Mouse (Mus musculus): ENCODE measurements at regions not wholly inside any gene's neighbourhood (a gene's known extent, or its start where the extent isn't known, plus 50 kb on each side); places are given as distances from the start of the nearest gene placed in this dataset.

DNA sequence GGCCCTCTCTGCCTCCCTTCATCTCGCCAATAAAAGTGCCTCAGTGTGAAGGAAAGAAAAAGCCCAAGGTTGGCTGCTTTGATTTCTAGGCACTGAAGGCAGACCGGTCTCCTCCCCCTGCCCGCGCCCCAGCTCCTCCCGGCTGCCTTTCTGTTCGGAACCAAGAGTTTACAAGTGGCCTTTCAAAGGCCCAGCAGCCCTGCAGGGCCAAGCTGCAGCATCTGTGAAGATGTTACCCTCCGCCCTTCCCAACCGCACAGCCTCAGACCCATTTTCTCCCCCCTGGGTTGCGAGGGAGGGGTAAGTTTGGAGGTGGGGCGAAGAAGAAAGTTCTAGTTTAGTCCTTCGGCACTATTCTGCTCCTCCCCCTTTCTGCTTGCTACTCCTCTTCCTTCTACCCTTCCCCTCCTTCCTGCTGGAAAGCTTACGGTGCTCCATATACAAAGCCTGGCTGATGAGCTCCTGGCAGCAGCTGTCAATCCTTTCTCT lies 227.1 kb upstream of the Tprg start:
- peak overlapping the region; percentile 68 for H3K9ac ChIP-seq (replicated peaks)
- no peak for ATAC-seq (ENCODE audit: low FRiP score)
- no peaks in the 10 kb centered on the region for H3K36me3 ChIP-seq
- WGBS, result 2% methylated on average over 12 of the region's 12 CpGs
- peaks cover 22% of the 10 kb centered on the region for H3K4me1 ChIP-seq
- H3K9me3 ChIP-seq (replicated peaks), result no peaks in the 10 kb centered on the region
- H3K27ac ChIP-seq (replicated peaks), result peak overlapping the region; percentile 94
- peak overlapping the region; percentile 73 for H3K4me2 ChIP-seq
- H3K27me3 ChIP-seq (replicated peaks), result no peaks in the 10 kb centered on the region
- peak overlapping the region; percentile 58 for H3K4me3 ChIP-seq (replicated peaks)

DNA sequence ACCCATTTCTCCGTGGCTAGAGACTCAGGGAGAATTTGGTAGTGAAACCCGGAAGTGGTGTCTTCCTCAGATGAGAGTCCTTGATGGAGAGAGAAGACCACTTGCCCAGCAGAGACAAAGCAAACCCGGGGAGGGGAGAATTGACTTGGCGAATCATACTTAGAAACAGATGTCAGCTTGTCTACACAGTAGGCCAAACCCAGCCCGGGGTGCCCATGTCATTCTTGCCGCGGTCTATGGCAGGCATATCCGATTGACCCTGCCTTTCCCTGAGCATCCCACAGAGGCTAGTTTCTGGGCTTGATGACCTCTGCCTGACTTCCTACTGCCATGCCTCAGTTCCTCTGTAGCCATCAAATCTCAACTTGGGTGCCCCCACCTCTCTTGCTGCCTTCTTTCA lies 226.4 kb upstream of the Tprg start:
- ATAC-seq (ENCODE audit: low FRiP score), result no peak
- H3K4me1 ChIP-seq, result peaks cover 22% of the 10 kb centered on the region
- H3K9me3 ChIP-seq (replicated peaks), result no peaks in the 10 kb centered on the region
- WGBS, result 78% methylated on average over 8 of the region's 8 CpGs
- H3K36me3 ChIP-seq, result no peaks in the 10 kb centered on the region
- no peak overlapping the region for H3K4me3 ChIP-seq (replicated peaks)
- no peaks in the 10 kb centered on the region for H3K27me3 ChIP-seq (replicated peaks)
- no peak overlapping the region for H3K9ac ChIP-seq (replicated peaks)
- H3K4me2 ChIP-seq, result no peak overlapping the region
- peak overlapping the region; percentile 94 for H3K27ac ChIP-seq (replicated peaks)

DNA sequence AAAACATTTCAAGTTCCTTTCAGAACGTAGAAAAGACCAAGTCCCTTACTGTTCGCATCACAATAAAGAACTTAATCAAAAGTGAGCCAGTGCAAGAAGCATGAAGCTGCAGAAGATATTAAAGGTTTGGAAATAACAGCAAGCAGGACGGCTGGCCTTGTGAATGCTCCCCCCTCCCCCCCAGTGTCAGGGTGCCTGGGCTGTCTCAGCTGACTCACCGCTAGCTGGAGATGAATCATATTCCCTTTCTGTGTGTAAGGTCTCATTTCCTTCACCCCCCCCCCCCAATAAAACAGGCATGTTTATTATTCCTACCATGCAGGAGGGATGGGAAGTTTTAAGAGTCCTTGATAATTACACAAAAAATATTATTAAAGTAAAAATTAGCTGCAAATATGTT lies 225.0 kb upstream of the Tprg start:
- Histone ChIP-seq H3K4me1 (peaks cover 22% of the 10 kb centered on the region), H3K36me3 (no peaks in the 10 kb centered on the region), H3K9me3 (replicated peaks) (no peaks in the 10 kb centered on the region), H3K9ac (replicated peaks) (no peak overlapping the region), H3K27ac (replicated peaks) (no peak overlapping the region), H3K4me2 (no peak overlapping the region), H3K4me3 (replicated peaks) (no peak overlapping the region), H3K27me3 (replicated peaks) (0 out of 2 replicates have a peak, but pooled peaks cover 3% of the 10 kb centered on the region)
- no peak for ATAC-seq (ENCODE audit: low FRiP score)
- WGBS, result 76% methylated on average over 4 of the region's 4 CpGs

DNA sequence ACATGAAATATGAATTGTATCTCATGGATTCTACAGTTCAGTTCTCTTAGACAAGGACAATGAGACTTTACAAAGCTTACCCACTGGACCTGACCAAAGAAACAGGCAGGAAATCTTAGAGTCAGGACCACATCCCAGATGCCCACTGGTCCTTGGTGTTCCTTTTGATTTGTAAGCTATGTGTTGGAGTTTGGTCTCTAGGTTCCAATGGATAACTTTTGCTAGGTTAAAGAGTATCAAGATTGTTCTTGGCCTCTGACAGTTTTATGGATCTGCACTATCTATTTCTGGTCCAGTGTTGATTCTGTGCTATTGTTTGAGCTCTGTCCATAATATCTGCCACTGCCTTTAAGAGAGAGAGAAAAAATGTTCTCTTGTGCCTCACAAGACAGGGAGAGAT lies 222.6 kb upstream of the Tprg start:
- H3K4me2 ChIP-seq, result no peak overlapping the region
- H3K4me3 ChIP-seq (replicated peaks), result no peak overlapping the region
- no peaks in the 10 kb centered on the region for H3K36me3 ChIP-seq
- no peak overlapping the region for H3K27ac ChIP-seq (replicated peaks)
- ATAC-seq (ENCODE audit: low FRiP score), result no peak
- H3K9me3 ChIP-seq (replicated peaks), result no peaks in the 10 kb centered on the region
- no peak overlapping the region for H3K9ac ChIP-seq (replicated peaks)
- peaks cover 12% of the 10 kb centered on the region for H3K4me1 ChIP-seq
- H3K27me3 ChIP-seq (replicated peaks), result 0 out of 2 replicates have a peak, but pooled peaks cover 4% of the 10 kb centered on the region

DNA sequence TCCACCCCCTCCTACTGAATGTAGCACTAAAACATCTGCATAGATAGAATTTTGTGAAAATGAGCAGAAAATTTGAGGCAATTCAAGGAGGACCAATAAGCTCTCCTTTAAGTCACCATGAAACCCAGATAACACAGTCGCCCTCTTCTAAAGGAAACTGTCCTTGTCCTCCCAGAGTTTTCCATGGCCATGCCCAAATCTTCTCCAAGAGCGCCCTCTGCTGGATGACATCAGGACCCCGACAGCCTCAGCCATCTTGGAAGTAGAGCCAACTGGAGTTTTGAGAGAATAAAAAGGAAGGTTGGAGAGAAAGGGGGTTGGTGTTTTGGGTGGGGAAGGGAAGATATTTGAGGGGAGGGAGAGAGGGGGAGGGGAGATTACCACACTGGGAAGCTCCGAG lies 222.1 kb upstream of the Tprg start:
- ATAC-seq (ENCODE audit: low FRiP score), result peak; percentile 70; the same call in 1 of the 2 replicates
- Histone ChIP-seq H3K9ac (replicated peaks) (no peak overlapping the region), H3K27me3 (replicated peaks) (0 out of 2 replicates have a peak, but pooled peaks cover 4% of the 10 kb centered on the region), H3K4me3 (replicated peaks) (no peak overlapping the region), H3K27ac (replicated peaks) (no peak overlapping the region), H3K4me2 (no peak overlapping the region), H3K4me1 (peaks cover 9% of the 10 kb centered on the region), H3K36me3 (no peaks in the 10 kb centered on the region), H3K9me3 (replicated peaks) (no peaks in the 10 kb centered on the region)
- WGBS, result 16% methylated on average over 4 of the region's 4 CpGs

DNA sequence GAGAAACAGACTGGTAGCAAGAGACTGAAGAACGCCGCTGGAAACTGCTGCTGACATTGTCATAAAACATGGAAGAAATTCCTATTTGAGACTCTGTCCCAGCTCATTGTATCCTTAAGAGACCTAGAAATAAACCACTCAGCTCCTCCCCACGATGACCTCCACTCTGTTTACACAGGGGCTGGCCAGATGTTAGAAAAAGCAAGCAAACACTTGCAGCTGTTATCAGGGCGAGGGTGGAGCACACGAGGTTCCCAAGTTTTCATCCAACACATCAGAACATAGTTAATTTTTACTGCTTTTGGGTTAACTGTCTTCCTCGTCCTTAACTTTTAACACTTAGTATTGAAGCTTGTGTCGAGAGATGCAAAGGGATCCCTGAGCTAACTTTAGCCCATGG lies 219.8 kb upstream of the Tprg start:
- H3K9me3 ChIP-seq (replicated peaks), result no peaks in the 10 kb centered on the region
- no peak overlapping the region for H3K4me2 ChIP-seq
- WGBS, result 62% methylated on average over 7 of the region's 7 CpGs
- no peak overlapping the region for H3K4me3 ChIP-seq (replicated peaks)
- no peak for ATAC-seq (ENCODE audit: low FRiP score)
- H3K4me1 ChIP-seq, result no peaks in the 10 kb centered on the region
- 0 out of 2 replicates have a peak, but pooled peaks cover 4% of the 10 kb centered on the region for H3K27me3 ChIP-seq (replicated peaks)
- H3K9ac ChIP-seq (replicated peaks), result no peak overlapping the region
- no peak overlapping the region for H3K27ac ChIP-seq (replicated peaks)
- H3K36me3 ChIP-seq, result no peaks in the 10 kb centered on the region

DNA sequence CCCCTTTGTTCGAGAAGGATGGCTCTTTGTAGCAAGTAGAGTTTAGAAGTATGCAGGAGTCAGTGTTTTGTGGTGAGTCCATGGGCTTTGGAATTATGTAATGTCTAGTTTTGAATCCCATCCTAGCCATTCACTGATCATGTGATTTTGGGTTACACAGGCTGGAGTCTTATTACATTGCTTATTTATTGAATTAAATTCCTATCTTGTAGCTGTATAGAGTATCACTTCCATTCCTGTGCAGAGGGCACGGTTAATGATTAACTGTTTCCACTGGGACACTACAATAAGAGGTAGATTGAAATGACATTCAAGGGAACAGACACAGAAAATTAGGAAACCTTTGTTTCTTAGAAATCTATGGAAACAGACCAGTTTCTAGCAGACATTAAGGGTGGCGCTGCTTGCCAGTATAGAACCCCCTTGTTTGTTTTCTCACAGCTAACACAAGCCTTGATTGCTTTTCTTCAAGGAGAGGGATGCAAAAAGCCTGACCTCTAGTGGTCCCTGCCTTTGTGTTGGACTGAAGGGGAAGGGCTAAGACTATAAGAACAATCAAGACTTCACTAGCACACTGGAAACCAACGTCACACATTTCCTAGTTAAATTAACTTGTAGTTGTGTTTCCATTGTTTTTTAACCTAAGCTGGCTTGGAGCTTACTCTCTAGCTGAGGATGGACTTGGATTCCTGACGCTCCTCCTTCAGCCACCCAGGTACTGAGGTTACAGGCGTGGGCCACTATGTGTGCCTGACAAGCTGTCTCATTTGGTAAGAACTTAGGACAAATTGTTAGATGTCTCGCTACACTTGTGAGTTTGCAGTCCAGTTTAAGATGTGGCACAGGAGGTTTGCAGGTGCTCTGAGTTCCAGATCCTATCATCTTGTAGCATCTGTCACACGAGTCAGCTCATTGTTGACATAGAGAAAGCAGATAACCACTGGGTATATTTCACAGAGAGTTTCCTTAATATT lies 219.1 kb upstream of the Tprg start:
- Histone ChIP-seq H3K27ac (replicated peaks) (no peak overlapping the region), H3K9me3 (replicated peaks) (no peaks in the 10 kb centered on the region), H3K9ac (replicated peaks) (no peak overlapping the region), H3K4me3 (replicated peaks) (no peak overlapping the region), H3K27me3 (replicated peaks) (0 out of 2 replicates have a peak, but pooled peaks cover 4% of the 10 kb centered on the region), H3K4me2 (no peak overlapping the region), H3K36me3 (no peaks in the 10 kb centered on the region), H3K4me1 (no peaks in the 10 kb centered on the region)
- WGBS, result 52% methylated on average over 8 of the region's 8 CpGs
- ATAC-seq (ENCODE audit: low FRiP score), result no peak

DNA sequence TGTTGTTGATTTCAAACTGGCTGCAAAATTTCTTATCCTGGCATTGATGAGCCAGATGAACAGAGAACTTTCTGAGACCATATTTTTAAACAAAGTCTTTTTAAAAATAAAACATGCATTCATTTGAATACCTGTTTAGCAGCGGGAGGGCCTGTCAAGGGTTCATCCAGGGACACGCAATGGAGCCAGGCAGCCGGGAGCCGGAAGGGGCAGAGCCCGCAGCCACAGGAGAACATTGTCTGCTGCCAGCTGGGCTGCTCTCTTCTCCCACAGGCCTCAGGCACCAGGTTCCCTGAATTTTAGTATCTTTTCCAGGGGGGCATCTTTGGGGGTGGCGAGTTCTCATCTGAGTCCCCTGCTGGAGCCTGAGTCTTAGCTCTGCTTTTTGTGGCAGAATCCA lies 205.8 kb upstream of the Tprg start:
- WGBS, result 91% methylated on average over 6 of the region's 6 CpGs
- ATAC-seq (ENCODE audit: low FRiP score), result no peak
- no peak overlapping the region for H3K27ac ChIP-seq (replicated peaks)

DNA sequence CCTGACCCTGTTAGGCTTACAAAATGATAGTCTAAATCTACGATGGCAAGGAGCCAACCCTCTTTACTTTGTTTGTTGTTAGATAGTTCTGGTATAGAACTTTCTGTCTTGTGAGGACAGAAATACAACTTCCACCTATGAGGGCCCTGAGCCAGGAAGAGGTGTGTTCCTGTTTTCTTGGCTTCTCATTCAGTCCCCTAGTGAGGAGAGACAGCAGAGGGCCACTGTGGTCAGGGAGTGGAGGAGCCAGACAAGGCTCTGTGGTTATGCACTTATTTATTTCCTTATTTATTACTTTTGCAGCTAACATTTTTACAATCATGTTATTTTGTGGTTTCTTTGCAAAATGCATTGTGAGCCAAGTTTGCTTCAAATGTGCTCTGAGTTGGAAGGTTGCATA lies 202.9 kb upstream of the Tprg start:
- Histone ChIP-seq H3K9ac (replicated peaks) (no peak overlapping the region), H3K27ac (replicated peaks) (no peak overlapping the region), H3K9me3 (replicated peaks) (no peaks in the 10 kb centered on the region), H3K36me3 (no peaks in the 10 kb centered on the region), H3K27me3 (replicated peaks) (no peaks in the 10 kb centered on the region), H3K4me3 (replicated peaks) (no peak overlapping the region), H3K4me2 (no peak overlapping the region), H3K4me1 (peaks cover 7% of the 10 kb centered on the region)
- no peak for ATAC-seq (ENCODE audit: low FRiP score)
- WGBS, result 95% methylated on average over 1 of the region's 1 CpGs

More for the DNA sequence above, 205.8 kb upstream of the Tprg start:
- Histone ChIP-seq H3K4me3 (replicated peaks) (no peak overlapping the region), H3K4me2 (no peak overlapping the region), H3K9ac (replicated peaks) (no peak overlapping the region), H3K4me1 (no peaks in the 10 kb centered on the region), H3K36me3 (no peaks in the 10 kb centered on the region), H3K9me3 (replicated peaks) (no peaks in the 10 kb centered on the region), H3K27me3 (replicated peaks) (no peaks in the 10 kb centered on the region)

DNA sequence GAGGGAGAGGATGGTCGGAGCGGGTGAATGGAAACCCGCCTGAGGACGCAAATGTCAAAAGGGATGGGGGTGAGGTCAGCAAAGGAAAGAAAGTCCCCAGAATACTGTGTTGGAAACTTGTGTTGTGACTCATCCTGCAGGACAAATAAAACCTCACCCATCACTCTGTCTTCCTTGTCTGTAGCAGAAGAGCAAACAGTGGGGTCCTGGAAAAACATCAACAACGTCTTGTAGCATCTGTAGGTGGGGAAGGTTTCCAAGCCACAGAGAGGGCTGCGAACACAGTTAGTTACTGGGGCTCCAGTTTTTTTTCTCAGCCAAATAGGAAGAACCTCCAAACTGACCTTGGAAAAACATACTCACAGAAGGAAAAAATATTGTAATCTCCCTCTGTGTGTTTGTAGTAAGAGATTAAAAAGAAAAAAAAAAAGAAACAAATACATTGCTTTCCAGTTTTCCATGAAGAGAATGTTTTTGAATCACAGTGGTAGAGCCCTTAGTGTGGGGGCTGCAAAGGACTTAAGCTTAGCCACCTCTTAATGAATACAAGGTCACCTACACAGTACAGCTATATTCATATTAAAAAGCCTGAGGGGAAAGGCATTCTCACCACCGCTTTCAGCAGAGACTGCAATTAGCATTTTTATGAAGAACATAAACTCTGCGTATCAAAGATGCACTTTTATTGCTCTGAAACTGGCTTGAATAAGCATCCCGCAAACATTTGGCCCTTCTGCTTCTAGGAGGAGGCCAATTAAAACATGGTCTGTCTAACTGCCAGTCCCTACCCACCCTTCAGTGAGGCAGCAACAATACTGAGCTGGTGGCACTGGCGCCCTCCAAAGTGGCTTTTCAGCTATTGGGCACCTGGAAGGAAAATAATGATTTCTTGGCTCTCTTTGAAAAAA lies 198.6 kb upstream of the Tprg start:
- peaks cover 10% of the 10 kb centered on the region for H3K4me1 ChIP-seq

DNA sequence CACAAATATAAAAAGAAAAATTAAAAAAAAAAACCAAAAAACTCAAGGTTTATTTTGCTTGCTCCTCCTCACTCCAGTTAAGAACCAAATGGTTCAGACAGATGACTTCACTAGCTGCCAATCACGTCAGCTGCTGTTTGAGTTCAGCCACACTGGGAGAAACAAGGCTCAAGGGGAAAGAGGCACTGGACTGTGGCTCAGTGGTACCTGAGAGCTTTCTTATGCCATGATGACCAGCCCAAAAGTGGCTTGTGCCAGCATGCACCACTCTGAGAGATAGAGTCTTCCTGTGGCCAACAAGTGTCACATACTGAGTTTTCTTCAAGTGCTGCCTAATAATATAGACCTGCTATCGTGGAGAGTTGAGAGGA lies 198.0 kb upstream of the Tprg start:
- Histone ChIP-seq H3K9ac (replicated peaks) (no peak overlapping the region), H3K9me3 (replicated peaks) (no peaks in the 10 kb centered on the region), H3K27me3 (replicated peaks) (no peaks in the 10 kb centered on the region), H3K4me3 (replicated peaks) (no peak overlapping the region), H3K36me3 (no peaks in the 10 kb centered on the region), H3K4me2 (no peak overlapping the region), H3K27ac (replicated peaks) (no peak overlapping the region), H3K4me1 (peaks cover 10% of the 10 kb centered on the region)
- 77% methylated on average over 2 of the region's 2 CpGs for WGBS
- ATAC-seq (ENCODE audit: low FRiP score), result no peak

More for the DNA sequence above, 198.6 kb upstream of the Tprg start:
- Histone ChIP-seq H3K9ac (replicated peaks) (no peak overlapping the region), H3K9me3 (replicated peaks) (no peaks in the 10 kb centered on the region), H3K36me3 (no peaks in the 10 kb centered on the region), H3K4me2 (no peak overlapping the region), H3K4me3 (replicated peaks) (no peak overlapping the region), H3K27me3 (replicated peaks) (no peaks in the 10 kb centered on the region), H3K27ac (replicated peaks) (no peak overlapping the region)
- no peak for ATAC-seq (ENCODE audit: low FRiP score)
- WGBS, result 56% methylated on average over 10 of the region's 10 CpGs
